Mouse (Mus musculus) liver, adult 2 months (tissue): ENCODE results near the gene Slc7a11.

Experiments used
- CTCF ChIP-seq: fragments of 200-500 bp; IDR thresholded peaks from 2 replicates; pipeline ENCODE4 v1.5.1; 2011; ENCODE audit warnings: low read depth, low read length, control low read depth
- POLR2A ChIP-seq: fragments of 200-500 bp; IDR thresholded peaks from 2 replicates; pipeline ENCODE4 v1.6.1; 2011; ENCODE audit warnings: low read length, control low read depth; ENCODE audit not compliant: insufficient read depth; ENCODE audit errors: extremely low read depth

- TF ChIP-seq POLR2A (no peak), CTCF (no peak)
Observed at GRCm38 (mm10) chr3:50044666-50045065, 398.7 kb downstream of the Slc7a11 start.
